Mouse (Mus musculus) frontal cortex, adult (tissue): ENCODE measurements around the gene Trpm8.

ENCODE experiments used
- ATAC-seq: cut with Nextera tagmentation; 2 replicates; pipeline ENCODE4 v1.9.2; 2017; ENCODE audit warnings: mild to moderate bottlenecking, moderate library complexity, mixed read lengths; ENCODE audit not compliant: low TSS enrichment

Trpm8 gene

GRCm38 (mm10) chr1:88432601-88433000 lies 155.1 kb downstream of the Trpm8 start:
- ATAC-seq, result no peak

DNA sequence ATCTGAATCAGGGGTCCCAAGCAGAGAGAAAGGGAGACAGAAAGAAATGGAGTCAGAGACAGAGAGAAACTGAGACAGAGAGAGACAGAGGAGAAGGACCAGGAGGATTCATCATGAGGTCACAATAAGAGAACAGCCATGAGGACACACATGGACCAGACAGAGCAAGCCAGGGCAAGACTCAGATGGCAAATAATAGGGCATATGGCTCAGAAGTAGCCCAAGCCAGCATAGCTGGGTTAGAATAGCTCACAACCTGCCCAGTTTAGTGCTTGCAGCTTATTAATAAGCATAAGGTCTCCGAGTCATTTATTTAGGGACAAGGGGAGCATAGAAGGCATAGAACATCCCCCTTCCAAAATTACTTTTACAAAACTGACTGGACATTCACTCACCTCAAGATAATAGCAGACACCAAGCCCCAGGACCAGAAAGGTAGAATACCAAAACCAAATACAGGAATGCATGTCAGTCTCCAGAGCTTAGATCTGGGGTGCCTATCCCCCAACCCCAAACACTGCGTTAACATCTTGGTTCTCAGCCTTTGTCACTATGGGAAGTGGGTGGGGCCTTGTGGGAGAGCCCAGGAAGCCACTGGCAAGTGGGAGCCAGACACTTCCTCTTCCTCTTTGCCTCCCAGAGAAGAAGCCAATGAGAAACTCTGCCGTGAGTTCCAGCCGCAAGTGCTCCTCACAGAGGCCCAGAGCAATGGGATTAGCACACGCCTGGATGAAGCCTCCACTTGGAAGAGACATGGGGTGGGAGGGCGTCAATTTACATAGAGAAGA lies 155.8 kb downstream of the Trpm8 start:
- no peak for ATAC-seq

DNA sequence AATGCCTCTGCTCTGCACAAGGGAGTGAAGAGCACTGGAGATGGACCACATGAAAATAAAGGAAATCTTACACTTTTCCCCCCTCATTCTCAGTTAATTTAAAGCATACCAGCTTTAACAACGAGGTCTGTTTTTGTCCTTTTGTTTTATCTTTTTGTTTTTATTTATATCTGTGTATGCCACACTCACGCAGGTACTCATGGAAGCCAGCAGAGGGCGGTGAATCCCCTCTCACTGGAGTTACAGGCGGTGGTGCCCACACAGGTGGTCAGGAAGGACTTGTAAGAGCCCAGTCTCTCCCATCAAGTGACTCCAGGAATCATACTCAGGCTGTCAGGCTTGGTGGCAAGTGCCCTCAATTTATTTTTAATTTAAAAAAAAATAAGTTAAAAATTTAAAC lies 156.6 kb downstream of the Trpm8 start:
- ATAC-seq, result no peak

- ATAC-seq, result no peak
Measured at GRCm38 (mm10) chr1:88437206-88438126, 160.0 kb downstream of the Trpm8 start.
